Mouse (Mus musculus): Measurements from ENCODE around the gene Cenpl. TPM values are rescaled to one million over a fixed set of nuclear protein-coding genes. Genes with fewer than 3 reads are reported as not detected.
"Not testable (repeated sequence)": the region's sequence is repeated elsewhere in the genome, so short reads cannot be mapped to it uniquely, and the experiment has no call there.

Cenpl gene
- 34.7 and 39.0 TPM in 2 replicates for polyA plus RNA-seq (2014; fragmentation: Nextera tagmentation; extraction: Ambion mirVana)

GRCm38 (mm10) chr1:161070352-161071271, at the start of gene Cenpl, which contains the start of gene Dars2:
Cenpl (plus strand) TSS chr1:161070713.
Dars2 (minus strand) TSS chr1:161070658.
- peak within 1 kb of the TSS; percentile 76 for H3K4me2 ChIP-seq
- peak within 1 kb of the TSS; percentile 77; the same call in 1 of the 2 replicates for H3K27ac ChIP-seq (ENCODE audit: low read depth, low read length)
- H3K9ac ChIP-seq (ENCODE audit: low read depth, low read length), result peak within 1 kb of the TSS; percentile 91
- ATAC-seq (replicated peaks; ENCODE audit: low FRiP score) (peak; percentile 95), DNase-seq (ENCODE audit: low spot score) (peak; percentile 91)
- H3K4me3 ChIP-seq (ENCODE audit: low read depth, low read length), result peak within 1 kb of the TSS; percentile 87
- no peaks in the 10 kb centered on the region for H3K27me3 ChIP-seq (replicated peaks; ENCODE audit: control insufficient read depth, insufficient read depth, low read length)
- H3K36me3 ChIP-seq (ENCODE audit: control insufficient read depth, insufficient read depth, low read length), result peaks cover 2% of the 10 kb centered on the region; the same call in 1 of the 2 replicates
- H3K9me3 ChIP-seq (ENCODE audit: control insufficient read depth, low read length), result no peaks in the 10 kb centered on the region
- WGBS, result under 1% methylated on average over 57 of the region's 57 CpGs
- peaks cover 17% of the 10 kb centered on the region; the same call in 1 of the 2 replicates for H3K4me1 ChIP-seq (replicated peaks; ENCODE audit: control insufficient read depth, insufficient read depth, low read length)

DNA sequence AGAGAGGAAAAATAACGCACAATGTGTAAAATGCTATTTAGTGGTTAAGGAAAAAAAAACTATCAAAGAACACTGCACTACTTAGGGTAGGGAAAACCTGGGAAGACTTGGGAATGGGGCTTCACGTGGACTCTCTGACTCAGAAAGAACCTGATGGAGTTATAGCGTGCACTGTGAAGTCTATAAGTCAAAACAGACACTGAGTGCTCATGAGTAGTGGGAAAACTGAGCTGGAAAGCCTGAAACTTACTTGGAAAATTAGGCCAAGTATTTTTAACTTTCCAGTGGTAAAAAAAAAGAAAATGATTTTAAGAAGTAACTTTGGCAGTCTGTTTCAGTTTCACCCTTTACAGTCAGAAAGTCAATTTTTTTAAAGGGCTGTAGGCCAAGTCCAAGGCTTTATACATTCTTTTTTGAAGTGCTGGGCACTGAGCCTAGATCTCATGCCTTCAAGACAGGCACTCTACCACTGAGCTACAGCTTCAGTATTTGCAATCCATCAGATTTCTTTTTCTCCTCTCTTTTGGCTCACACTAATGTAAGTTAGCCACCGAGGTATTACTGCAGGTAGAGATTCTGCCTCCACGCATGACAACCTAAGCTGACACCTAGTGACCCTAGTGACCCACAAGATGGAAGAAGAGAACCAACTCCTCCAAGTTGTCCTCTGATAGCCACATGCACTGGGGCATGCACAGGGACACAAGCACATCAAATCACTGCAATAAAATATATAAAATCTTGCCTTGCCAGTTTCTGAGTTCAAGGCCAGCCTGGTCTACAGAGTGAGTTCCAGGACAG, 44.9 kb upstream of the Cenpl start:
- Histone ChIP-seq H3K27me3 (replicated peaks; ENCODE audit: control insufficient read depth, insufficient read depth, low read length) (no peaks in the 10 kb centered on the region), H3K9me3 (ENCODE audit: control insufficient read depth, low read length) (no peaks in the 10 kb centered on the region), H3K9ac (ENCODE audit: low read depth, low read length) (no peak overlapping the region), H3K4me2 (no peak overlapping the region), H3K4me1 (replicated peaks; ENCODE audit: control insufficient read depth, insufficient read depth, low read length) (no peaks in the 10 kb centered on the region), H3K4me3 (ENCODE audit: low read depth, low read length) (no peak overlapping the region), H3K27ac (ENCODE audit: low read depth, low read length) (no peak overlapping the region), H3K36me3 (ENCODE audit: control insufficient read depth, insufficient read depth, low read length) (peaks cover 8% of the 10 kb centered on the region; the same call in 1 of the 2 replicates)
- ATAC-seq (replicated peaks; ENCODE audit: low FRiP score) (no peak), DNase-seq (ENCODE audit: low spot score) (no peak)
- 87% methylated on average over 5 of the region's 5 CpGs for WGBS

DNA sequence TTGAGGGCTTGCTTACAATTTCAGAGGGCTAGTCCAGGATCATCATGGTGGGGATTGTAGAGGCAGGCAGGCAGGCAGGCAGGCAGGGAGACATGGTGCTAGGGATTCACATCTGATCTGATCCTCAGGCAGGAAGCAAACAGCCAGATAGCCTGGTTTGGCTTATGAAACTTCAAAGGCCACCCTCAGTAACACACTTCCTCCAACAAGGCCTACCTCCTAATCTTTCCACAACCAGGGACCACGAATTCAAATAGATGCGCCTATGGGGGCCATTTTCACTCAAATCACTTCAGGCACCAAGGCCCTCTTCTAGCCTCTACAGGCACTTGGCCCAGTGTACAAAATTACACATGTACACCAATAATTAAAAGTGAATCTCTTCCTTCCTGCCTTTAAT, 43.3 kb upstream of the Cenpl start:
- 64% methylated on average over 2 of the region's 2 CpGs for WGBS

GRCm38 (mm10) chr1:161028427-161028826, 42.1 kb upstream of the Cenpl start:
- H3K4me3 ChIP-seq (ENCODE audit: low read depth, low read length); H3K27ac ChIP-seq (ENCODE audit: low read depth, low read length); H3K27me3 ChIP-seq (replicated peaks; ENCODE audit: control insufficient read depth, insufficient read depth, low read length); ATAC-seq (replicated peaks; ENCODE audit: low FRiP score); H3K9ac ChIP-seq (ENCODE audit: low read depth, low read length); H3K4me2 ChIP-seq; H3K4me1 ChIP-seq (replicated peaks; ENCODE audit: control insufficient read depth, insufficient read depth, low read length); DNase-seq (ENCODE audit: low spot score); H3K9me3 ChIP-seq (ENCODE audit: control insufficient read depth, low read length): not testable (repeated sequence)
- 91% methylated on average over 1 of the region's 1 CpGs for WGBS
- peaks cover 11% of the 10 kb centered on the region; the same call in 1 of the 2 replicates for H3K36me3 ChIP-seq (ENCODE audit: control insufficient read depth, insufficient read depth, low read length)

More for the DNA sequence above, 43.3 kb upstream of the Cenpl start:
- H3K4me3 ChIP-seq (ENCODE audit: low read depth, low read length), result no peak overlapping the region
- peaks cover 11% of the 10 kb centered on the region; the same call in 1 of the 2 replicates for H3K36me3 ChIP-seq (ENCODE audit: control insufficient read depth, insufficient read depth, low read length)
- DNase-seq (ENCODE audit: low spot score) (no peak), ATAC-seq (replicated peaks; ENCODE audit: low FRiP score) (no peak)
- H3K4me1 ChIP-seq (replicated peaks; ENCODE audit: control insufficient read depth, insufficient read depth, low read length), result no peaks in the 10 kb centered on the region
- H3K9me3 ChIP-seq (ENCODE audit: control insufficient read depth, low read length), result no peaks in the 10 kb centered on the region
- H3K27me3 ChIP-seq (replicated peaks; ENCODE audit: control insufficient read depth, insufficient read depth, low read length), result no peaks in the 10 kb centered on the region
- H3K4me2 ChIP-seq, result no peak overlapping the region
- H3K27ac ChIP-seq (ENCODE audit: low read depth, low read length), result no peak overlapping the region
- no peak overlapping the region for H3K9ac ChIP-seq (ENCODE audit: low read depth, low read length)

DNA sequence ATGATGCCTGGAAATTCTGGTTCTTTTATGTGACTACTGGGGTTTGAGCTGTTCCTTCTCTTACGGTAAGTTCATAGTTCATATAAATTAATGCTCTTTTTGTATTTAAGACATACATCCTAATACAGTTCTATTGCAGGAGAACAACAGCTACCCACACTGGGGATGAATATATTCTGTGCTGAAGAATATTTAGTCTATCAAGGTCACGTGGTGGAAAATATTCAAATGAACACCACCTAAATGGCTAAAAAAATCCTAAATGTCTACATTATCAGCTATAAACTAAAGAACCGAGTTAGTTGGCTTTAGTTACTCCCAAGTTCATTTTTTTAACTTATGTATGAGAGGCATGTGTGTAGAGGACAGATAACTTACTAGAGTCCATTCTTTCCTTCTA, 40.5 kb upstream of the Cenpl start:
- Histone ChIP-seq H3K4me2 (no peak overlapping the region), H3K9me3 (ENCODE audit: control insufficient read depth, low read length) (no peaks in the 10 kb centered on the region), H3K27me3 (replicated peaks; ENCODE audit: control insufficient read depth, insufficient read depth, low read length) (no peaks in the 10 kb centered on the region), H3K9ac (ENCODE audit: low read depth, low read length) (no peak overlapping the region), H3K4me3 (ENCODE audit: low read depth, low read length) (no peak overlapping the region), H3K36me3 (ENCODE audit: control insufficient read depth, insufficient read depth, low read length) (peaks cover 11% of the 10 kb centered on the region; the same call in 1 of the 2 replicates), H3K4me1 (replicated peaks; ENCODE audit: control insufficient read depth, insufficient read depth, low read length) (peaks cover 4% of the 10 kb centered on the region), H3K27ac (ENCODE audit: low read depth, low read length) (no peak overlapping the region)
- DNase-seq (ENCODE audit: low spot score) (no peak), ATAC-seq (replicated peaks; ENCODE audit: low FRiP score) (no peak)
- WGBS, result 85% methylated on average over 3 of the region's 3 CpGs

DNA sequence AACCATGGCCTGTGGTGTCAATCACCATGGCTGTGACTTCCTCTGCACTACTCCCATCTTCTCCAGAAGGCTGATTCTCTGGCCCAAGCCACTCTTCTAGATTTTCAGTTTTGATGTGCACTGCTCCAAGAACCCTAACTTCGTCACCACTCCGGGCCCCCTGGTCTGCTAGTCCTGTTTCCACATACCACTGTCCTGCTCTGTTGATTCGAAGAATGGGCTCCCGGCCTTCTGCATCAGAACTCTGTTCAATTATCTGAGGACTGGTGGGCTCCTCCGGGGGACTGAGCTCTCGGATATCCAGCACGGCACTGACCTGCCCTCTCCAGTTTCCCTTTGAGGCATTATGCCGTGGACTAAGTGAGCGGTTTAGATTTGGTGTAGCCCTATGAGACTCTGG, 38.6 kb upstream of the Cenpl start:
- ATAC-seq (replicated peaks; ENCODE audit: low FRiP score) (no peak), DNase-seq (ENCODE audit: low spot score) (no peak)
- H3K4me3 ChIP-seq (ENCODE audit: low read depth, low read length), result no peak overlapping the region
- H3K9me3 ChIP-seq (ENCODE audit: control insufficient read depth, low read length), result no peaks in the 10 kb centered on the region
- no peak overlapping the region for H3K27ac ChIP-seq (ENCODE audit: low read depth, low read length)
- no peak overlapping the region for H3K9ac ChIP-seq (ENCODE audit: low read depth, low read length)
- H3K4me2 ChIP-seq, result no peak overlapping the region; the same call in 1 of the 2 replicates
- peaks cover 25% of the 10 kb centered on the region for H3K36me3 ChIP-seq (ENCODE audit: control insufficient read depth, insufficient read depth, low read length)
- peaks cover 4% of the 10 kb centered on the region for H3K4me1 ChIP-seq (replicated peaks; ENCODE audit: control insufficient read depth, insufficient read depth, low read length)
- WGBS, result 93% methylated on average over 9 of the region's 9 CpGs
- no peaks in the 10 kb centered on the region for H3K27me3 ChIP-seq (replicated peaks; ENCODE audit: control insufficient read depth, insufficient read depth, low read length)

GRCm38 (mm10) chr1:161032345-161032744, 38.2 kb upstream of the Cenpl start:
- no peak overlapping the region for H3K4me3 ChIP-seq (ENCODE audit: low read depth, low read length)
- peaks cover 24% of the 10 kb centered on the region for H3K36me3 ChIP-seq (ENCODE audit: control insufficient read depth, insufficient read depth, low read length)
- no peak overlapping the region for H3K27ac ChIP-seq (ENCODE audit: low read depth, low read length)
- H3K9me3 ChIP-seq (ENCODE audit: control insufficient read depth, low read length), result no peaks in the 10 kb centered on the region
- no peak overlapping the region for H3K9ac ChIP-seq (ENCODE audit: low read depth, low read length)
- H3K4me1 ChIP-seq (replicated peaks; ENCODE audit: control insufficient read depth, insufficient read depth, low read length), result peaks cover 4% of the 10 kb centered on the region
- no peaks in the 10 kb centered on the region for H3K27me3 ChIP-seq (replicated peaks; ENCODE audit: control insufficient read depth, insufficient read depth, low read length)
- DNase-seq (ENCODE audit: low spot score), result no peak
- ATAC-seq (replicated peaks; ENCODE audit: low FRiP score), result no peak
- H3K4me2 ChIP-seq, result no peak overlapping the region; the same call in 1 of the 2 replicates
- 90% methylated on average over 7 of the region's 7 CpGs for WGBS

DNA sequence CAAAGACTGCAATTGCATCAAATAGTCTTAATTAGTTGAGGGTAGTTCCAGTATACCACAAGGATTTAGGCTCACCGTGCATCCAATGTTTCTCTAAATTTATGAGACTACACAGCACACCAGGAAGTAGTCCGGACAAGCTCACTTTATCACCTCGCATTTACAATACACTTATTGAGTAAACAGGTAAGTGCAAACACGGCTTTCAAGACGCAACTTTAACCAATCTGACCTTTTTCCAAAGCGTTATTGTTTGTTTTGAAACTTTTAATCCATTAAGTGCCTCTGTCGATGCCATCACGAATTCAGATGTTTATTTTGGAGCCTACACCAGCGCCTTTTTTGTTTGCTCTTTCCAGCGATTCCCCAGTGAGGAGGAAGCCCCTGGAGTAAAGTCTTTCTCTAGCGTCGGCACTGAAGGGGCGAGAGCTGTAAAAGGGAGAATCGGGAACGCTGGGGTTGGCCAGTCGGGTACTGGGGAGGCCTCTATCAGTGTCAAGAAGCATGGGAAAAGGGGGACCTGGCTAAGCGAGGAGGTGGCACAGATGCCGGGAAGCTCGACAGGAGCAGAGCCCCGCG, 36.6 kb upstream of the Cenpl start:
- H3K4me3 ChIP-seq (ENCODE audit: low read depth, low read length), result peak overlapping the region; percentile 91
- peak overlapping the region; percentile 77 for H3K4me2 ChIP-seq
- peak overlapping the region; percentile 100 for H3K9ac ChIP-seq (ENCODE audit: low read depth, low read length)
- H3K4me1 ChIP-seq (replicated peaks; ENCODE audit: control insufficient read depth, insufficient read depth, low read length), result peaks cover 5% of the 10 kb centered on the region
- DNase-seq (ENCODE audit: low spot score) (no peak), ATAC-seq (replicated peaks; ENCODE audit: low FRiP score) (no peak; the same call in 1 of the 2 replicates)
- no peaks in the 10 kb centered on the region for H3K9me3 ChIP-seq (ENCODE audit: control insufficient read depth, low read length)
- H3K27ac ChIP-seq (ENCODE audit: low read depth, low read length), result peak overlapping the region; percentile 99
- no peaks in the 10 kb centered on the region for H3K27me3 ChIP-seq (replicated peaks; ENCODE audit: control insufficient read depth, insufficient read depth, low read length)
- under 1% methylated on average over 21 of the region's 21 CpGs for WGBS
- H3K36me3 ChIP-seq (ENCODE audit: control insufficient read depth, insufficient read depth, low read length), result peaks cover 37% of the 10 kb centered on the region
